Mouse (Mus musculus): Measurements from ENCODE around the gene Neurl1b.

- TF ChIP-seq CHD2 (IDR thresholded peaks at IDR 0.05; ENCODE audit: low read depth, low read length) (no peak), HCFC1 (IDR thresholded peaks at IDR 0.05; ENCODE audit: borderline replicate concordance, insufficient read depth, low read length) (no peak), ZC3H11A (IDR thresholded peaks at IDR 0.05; ENCODE audit: borderline replicate concordance, low read depth, low read length) (no peak), MAFK (IDR thresholded peaks at IDR 0.05; ENCODE audit: insufficient read depth, low read depth, low read length) (no peak), ZNF384 (IDR thresholded peaks at IDR 0.05; ENCODE audit: low read depth, low read length) (no peak)
Observed at GRCm38 (mm10) chr17:26487917-26488316, 73.3 kb downstream of the Neurl1b start.

Data from ES-E14 (cell line).